Mouse (Mus musculus): Measurements from ENCODE around the gene Agbl3.

GRCm38 (mm10) chr6:34870724-34871123 lies 90.5 kb downstream of the Agbl3 start:
- no peak for TF ChIP-seq CTCF (conservative IDR thresholded peaks at IDR 0.05; ENCODE audit: low read length)
- TF ChIP-seq POU5F1 (IDR thresholded peaks at IDR 0.05; ENCODE audit: borderline replicate concordance, low read length) = no peak
- TF ChIP-seq NANOG (IDR thresholded peaks at IDR 0.05; ENCODE audit: borderline replicate concordance, low read length) = no peak

Data from E14TG2a.4 (cell line).